ENCODE assay signal across 9 mouse cellular contexts in genomic region chr15:90678488-90678887, GRCm38 (mm10). TPM values are rescaled to one million over a fixed set of nuclear protein-coding genes. Genes with fewer than 3 reads are reported as not detected.
DNase-seq lines count a peak whose midpoint lies in the region; ATAC-seq and TF ChIP-seq lines count a peak whose summit lies in the region.
"Had no signal": no experiment of that assay in that cellular context is flagged by ENCODE, and none has a peak within 500 bp of the region (broad histone marks: within the 10 kb centered on the region; RNA-seq: fewer than 3 reads in every experiment).

No protein-coding gene starts in this region.

- no peaks in the 10 kb centered on the region for H3K27me3 ChIP-seq in heart, adult 2 months (ENCODE audit: control insufficient read depth, insufficient read depth, low read length)
- peaks cover 23% of the 10 kb centered on the region for H3K27me3 ChIP-seq in liver, embryonic 16.5 days (ENCODE audit: control insufficient read depth, insufficient read depth, low read depth, low read length)

- peak overlapping the region; percentile 73 for H3K4me2 ChIP-seq in liver, embryonic 16.5 days (ENCODE audit: low read depth, low read length)

- H3K79me2 ChIP-seq in heart, adult 2 months (replicated peaks; ENCODE audit: control insufficient read depth, insufficient read depth, low read length): no peaks in the 10 kb centered on the region; the same call in 1 of the 2 replicates

- H3K9me3 ChIP-seq in liver, embryonic 16.5 days (replicated peaks; ENCODE audit: control insufficient read depth, low read length): no peaks in the 10 kb centered on the region

- TF ChIP-seq EP300 in heart, adult 2 months (IDR thresholded peaks at IDR 0.05; ENCODE audit: insufficient read depth, low read depth, low read length): no peak

- 8% methylated on average over 19 of the region's 19 CpGs for WGBS in heart, adult 2 months
- WGBS in liver, embryonic 16.5 days (ENCODE audit: insufficient replicate concordance): 4% methylated on average over 19 of the region's 19 CpGs
- WGBS in olfactory bulb, adult 2 months: 4% methylated on average over 19 of the region's 19 CpGs

- H3K9ac ChIP-seq in heart, adult 2 months (ENCODE audit: low read depth, low read length): peak overlapping the region; percentile 0; the same call in 1 of the 2 replicates
- H3K9ac ChIP-seq in liver, embryonic 16.5 days (ENCODE audit: low read depth, low read length): no peak overlapping the region

- peak overlapping the region; percentile 87 for H3K27ac ChIP-seq in heart, adult 2 months
- no peak overlapping the region for H3K27ac ChIP-seq in liver, embryonic 16.5 days (ENCODE audit: low read length)
- peak overlapping the region; percentile 86 for H3K27ac ChIP-seq in olfactory bulb, adult 2 months (ENCODE audit: insufficient read depth, low read depth, low read length)
- H3K27ac ChIP-seq: macrophage had no signal

- ATAC-seq in liver, embryonic 16.5 days (ENCODE audit: low read depth): no peak

- peak; percentile 27 for DNase-seq in ovary, postnatal 36 days (ENCODE audit: low spot score)
- DNase-seq in ovary, adult 18-20 months (ENCODE audit: low spot score): no peak
- peak; percentile 26 for DNase-seq in embryo, embryonic 10.5 days (ENCODE audit: low spot score)
- peak; percentile 75 for DNase-seq in heart, adult 2 months
- DNase-seq in kidney, adult 11 months: peak; percentile 42
- DNase-seq in adipocyte (ENCODE audit: low spot score): no peak

- no peaks in the 10 kb centered on the region for H3K36me3 ChIP-seq in heart, adult 2 months (ENCODE audit: control insufficient read depth, insufficient read depth, low read length)
- H3K36me3 ChIP-seq in liver, embryonic 16.5 days (ENCODE audit: control insufficient read depth, insufficient read depth): no peaks in the 10 kb centered on the region

- intact Hi-C loops in heart, adult 2 months (cut with DNase I): loop anchor here (5.0 to 10.0 kb wide), 3 partner anchors 66 to 454 kb away; partner anchors contain the start of gene Alg10b

- peak overlapping the region; percentile 84 for H3K4me3 ChIP-seq in heart, adult 2 months
- H3K4me3 ChIP-seq in liver, embryonic 16.5 days (ENCODE audit: low read depth, low read length): peak overlapping the region; percentile 57
- H3K4me3 ChIP-seq in olfactory bulb, adult 2 months (ENCODE audit: insufficient read depth, low read depth, low read length): peak overlapping the region; percentile 96

- TF ChIP-seq POLR2A in heart, adult 2 months (IDR thresholded peaks at IDR 0.05; ENCODE audit: insufficient read depth, low read depth, low read length): no peak
- TF ChIP-seq POLR2A in olfactory bulb, adult 2 months (IDR thresholded peaks at IDR 0.05; ENCODE audit: insufficient read depth, low read depth, low read length): no peak

- H3K4me1 ChIP-seq in heart, adult 2 months (ENCODE audit: control insufficient read depth, insufficient read depth, low read length): no peaks in the 10 kb centered on the region
- H3K4me1 ChIP-seq in liver, embryonic 16.5 days (ENCODE audit: control insufficient read depth, low read depth, low read length): no peaks in the 10 kb centered on the region
- peaks cover 5% of the 10 kb centered on the region; the same call in 1 of the 2 replicates for H3K4me1 ChIP-seq in olfactory bulb, adult 2 months (ENCODE audit: control insufficient read depth, insufficient read depth, low read length)

- TF ChIP-seq CTCF in heart, adult 2 months (IDR thresholded peaks at IDR 0.05): no peak
- TF ChIP-seq CTCF in olfactory bulb, adult 2 months (IDR thresholded peaks at IDR 0.05; ENCODE audit: insufficient read depth, low read depth, low read length): no peak

RNA-seq across cellular contexts. Expression of gene Cpne8, which starts 0.7 kb away (rescaled TPM):
- 1 to 10 TPM; 8.7 to 8.8 TPM for total RNA-seq in heart, adult 2 months (2021)
- polyA plus RNA-seq in heart, adult 2 months (2012; rRNA removed): 6.9 and 7.6 TPM in 2 replicates
- 1.6 and 1.8 TPM in 2 replicates for polyA plus RNA-seq in liver, embryonic 16.5 days (2015; fragmentation: Nextera tagmentation; extraction: Ambion mirVana)
- polyA plus RNA-seq in olfactory bulb, adult 2 months (2012; ENCODE audit: insufficient read depth, insufficient read length, low replicate concordance, missing spikeins): not detected in 2 replicates

Comparison
In these comparisons a context has a peak if more than half of its experiments do, and no peak if none do; other contexts are left out.
1. DNase-seq: peak in ovary, postnatal 36 days (single experiment), embryo, embryonic 10.5 days (single experiment), heart, adult 2 months (2 of 2) and kidney, adult 11 months (single experiment); none in ovary, adult 18-20 months (single experiment) and adipocyte (single experiment).
2. Peak in every context shown above with its lines, with median percentiles within 50 percentile points of each other: H3K4me3 ChIP-seq.